Mouse (Mus musculus) left cerebral cortex, adult 8-10 months (tissue): ENCODE data around the gene Pip5kl1. TPM values are rescaled to one million over a fixed set of nuclear protein-coding genes. Genes with fewer than 3 reads are reported as not detected.

Experiments
- total RNA-seq, 4 experiments: library from RNA; stranded (reverse); gene quantifications; 2 replicates each; pipeline ENCODE4 v1.2.4; 2022

Pip5kl1 gene
- total RNA-seq, 4 experiments from 2014 or later = 9.3 to 11.0 (median 10.0) TPM

Other genes starting within 250 kb of the Pip5kl1 start
- gene Ciz1, start 222.5 kb upstream of the Pip5kl1 start, total RNA-seq = 10 to 100 TPM; 65.8 to 82.5 (median 75.7) TPM
- 1,000 to 10,000 TPM; 1,127 to 1,189 (median 1,146) TPM for gene Dnm1, start 221.5 kb upstream of the Pip5kl1 start, total RNA-seq
- gene 1110008P14Rik, start 192.9 kb upstream of the Pip5kl1 start, total RNA-seq = 100 to 1,000 TPM; 226 to 280 (median 259) TPM
- under 1 TPM; 0.50 to 0.81 (median 0.63) TPM for gene Lcn2, start 186.5 kb upstream of the Pip5kl1 start, total RNA-seq
- 10 to 100 TPM; 46.9 to 51.4 (median 49.9) TPM for gene Ptges2, start 178.9 kb upstream of the Pip5kl1 start, total RNA-seq
- 1 to 10 TPM; 3.8 to 4.1 (median 3.9) TPM for gene Naif1, start 124.3 kb upstream of the Pip5kl1 start, total RNA-seq
- gene Slc25a25, start 123.4 kb upstream of the Pip5kl1 start, total RNA-seq = 10 to 100 TPM; 56.5 to 66.1 (median 60.9) TPM
- 10 to 100 TPM; 69.0 to 78.6 (median 70.5) TPM for gene Fam102a, start 39.5 kb upstream of the Pip5kl1 start, total RNA-seq
- 10 to 100 TPM; 71.2 to 78.7 (median 72.8) TPM for gene Dpm2, start 3.9 kb upstream of the Pip5kl1 start, total RNA-seq
- 1 to 10 TPM in 2 of 4 experiments, under 1 TPM in 2; 0.84 to 2.4 (median 1.1) TPM for gene 9430097D07Rik, start 887 bp downstream of the Pip5kl1 start, total RNA-seq
- 10 to 100 TPM; 33.9 to 36.5 (median 34.8) TPM for gene St6galnac4, start 12.3 kb downstream of the Pip5kl1 start, total RNA-seq
- 100 to 1,000 TPM; 110 to 142 (median 119) TPM for gene St6galnac6, start 24.9 kb downstream of the Pip5kl1 start, total RNA-seq
- gene Ak1, start 47.0 kb downstream of the Pip5kl1 start, total RNA-seq = 100 to 1,000 TPM; 143 to 158 (median 151) TPM
- 10 to 100 TPM; 19.5 to 22.0 (median 21.4) TPM for gene Eng, start 71.8 kb downstream of the Pip5kl1 start, total RNA-seq
- gene Fpgs, start 129.3 kb downstream of the Pip5kl1 start, total RNA-seq = 10 to 100 TPM in 1 of 4 experiments, 1 to 10 TPM in 3; 6.8 to 11.9 (median 9.1) TPM
- 100 to 1,000 TPM in 2 of 4 experiments, 10 to 100 TPM in 2; 95.8 to 114 (median 105) TPM for gene Cdk9, start 138.3 kb downstream of the Pip5kl1 start, total RNA-seq
- 10 to 100 TPM; 29.5 to 37.8 (median 33.5) TPM for gene Sh2d3c, start 146.3 kb downstream of the Pip5kl1 start, total RNA-seq
- gene 6330409D20Rik, start 166.2 kb downstream of the Pip5kl1 start, total RNA-seq = 1 to 10 TPM; 2.0 to 2.8 (median 2.3) TPM
- gene Tor2a, start 182.4 kb downstream of the Pip5kl1 start, total RNA-seq = 10 to 100 TPM; 27.7 to 32.6 (median 29.9) TPM
- under 1 TPM; 0.18 to 0.81 (median 0.53) TPM for gene Ttc16, start 200.8 kb downstream of the Pip5kl1 start, total RNA-seq
- gene Ptrh1, start 201.0 kb downstream of the Pip5kl1 start, total RNA-seq = 1 to 10 TPM; 6.4 to 9.2 (median 7.7) TPM
- gene Cfap157, start 209.6 kb downstream of the Pip5kl1 start, total RNA-seq = 1 to 10 TPM in 1 of 4 experiments, under 1 TPM in 2, not detected in 1; 0.27 to 1.0 (median 0.66) TPM